Mouse (Mus musculus) CH12.LX (cell line): Measurements from ENCODE around the gene Tnfrsf19. TPM values are rescaled to one million over a fixed set of nuclear protein-coding genes. Genes with fewer than 3 reads are reported as not detected.

Source experiments
- DNase-seq: peaks from one replicate; pipeline ENCODE4 v3.0.0-alpha.2; 2013; ENCODE audit errors: extremely low read depth
- H3K27ac ChIP-seq: 2 replicates; pipeline ENCODE4 v1.5.1; 2012; ENCODE audit warnings: low read depth, mild to moderate bottlenecking, control low read depth, moderate library complexity; ENCODE audit not compliant: insufficient read depth
- H3K27me3 ChIP-seq: replicated peaks from 2 replicates; pipeline ENCODE3; 2012; ENCODE audit warnings: inconsistent platforms
- H3K36me3 ChIP-seq, 2 experiments: replicated peaks in 1 of 2; 2 replicates each; pipeline versions ENCODE3 to v1.6.1; 2012; ENCODE audit warnings: inconsistent platforms in 1 of 2, low read length in 1 of 2, mild to moderate bottlenecking in 1 of 2, mixed read lengths in 1 of 2, moderate library complexity in 1 of 2; ENCODE audit not compliant: control insufficient read depth in 1 of 2, insufficient read depth in 1 of 2
- H3K4me1 ChIP-seq, 2 experiments: 2 replicates each; pipeline ENCODE4 v1.6.1; 2012; ENCODE audit warnings: inconsistent platforms in 1 of 2, moderate library complexity in 1 of 2; ENCODE audit not compliant: insufficient read depth in 2 of 2, control insufficient read depth in 1 of 2
- H3K4me2 ChIP-seq: 2 replicates; pipeline ENCODE4 v1.6.1; 2012; ENCODE audit warnings: low read depth, mild to moderate bottlenecking, control low read depth; ENCODE audit not compliant: poor library complexity, insufficient read depth, severe bottlenecking
- H3K4me3 ChIP-seq, 3 experiments: fragments of 150-350 bp in 1 of 3; sonication (generic) in 1 of 3; replicated peaks in 1 of 3; 2 replicates each; pipeline versions ENCODE3 to v1.5.1; 2011 to 2012; ENCODE audit warnings: low read depth in 2 of 3, low read length in 2 of 3, mild to moderate bottlenecking in 2 of 3, moderate library complexity in 2 of 3, control low read depth in 1 of 3, improper control_type of control experiment in 1 of 3, inconsistent platforms in 1 of 3, mixed read lengths in 1 of 3; ENCODE audit not compliant: poor library complexity in 1 of 3
- H3K79me2 ChIP-seq: replicated peaks from 2 replicates; pipeline ENCODE4 v1.6.1; 2012; ENCODE audit warnings: mild to moderate bottlenecking, moderate library complexity; ENCODE audit not compliant: control insufficient read depth, poor library complexity, insufficient read depth, severe bottlenecking; ENCODE audit errors: extremely low read depth
- H3K9ac ChIP-seq: 2 replicates; pipeline ENCODE4 v1.6.1; 2012; ENCODE audit warnings: low read depth, mild to moderate bottlenecking, control low read depth, moderate library complexity; ENCODE audit not compliant: insufficient read depth
- H3K9me3 ChIP-seq: replicated peaks from 2 replicates; pipeline ENCODE3; 2012; ENCODE audit warnings: low read length, inconsistent platforms, mixed read lengths
- BHLHE40 ChIP-seq: IDR thresholded peaks from 2 replicates; pipeline ENCODE4 v1.6.1; 2011; ENCODE audit warnings: mild to moderate bottlenecking, low read depth, low read length, improper control_type of control experiment
- CHD1 ChIP-seq: IDR thresholded peaks from 2 replicates; pipeline ENCODE4 v1.6.1; 2012; ENCODE audit warnings: low read depth, low read length, improper control_type of control experiment, inconsistent platforms
- CTCF ChIP-seq, 2 experiments: IDR thresholded peaks in 1 of 2; conservative IDR thresholded peaks in 1 of 2; 2 replicates each; pipeline ENCODE4 v1.5.1; 2011 to 2012; ENCODE audit warnings: low read depth in 2 of 2, low read length in 2 of 2, improper control_type of control experiment in 1 of 2, inconsistent platforms in 1 of 2, mild to moderate bottlenecking in 1 of 2, moderate library complexity in 1 of 2
- ELF1 ChIP-seq: IDR thresholded peaks from 2 replicates; pipeline ENCODE4 v1.6.1; 2014; ENCODE audit warnings: low read depth, mild to moderate bottlenecking, inconsistent platforms, low read length, improper control_type of control experiment
- EP300 ChIP-seq: IDR thresholded peaks from 2 replicates; pipeline ENCODE4 v1.6.1; 2011; ENCODE audit warnings: low read length, improper control_type of control experiment
- ETS1 ChIP-seq: conservative IDR thresholded peaks from 2 replicates; pipeline ENCODE4 v1.6.1; 2012; ENCODE audit warnings: low read depth, mild to moderate bottlenecking, inconsistent platforms, low read length, improper control_type of control experiment, moderate library complexity
- IRF4 ChIP-seq: IDR thresholded peaks from 2 replicates; pipeline ENCODE4 v1.6.1; 2014; ENCODE audit warnings: low read depth, mild to moderate bottlenecking, inconsistent platforms, low read length, improper control_type of control experiment
- JUND ChIP-seq: conservative IDR thresholded peaks from 2 replicates; pipeline ENCODE4 v1.6.1; 2011; ENCODE audit warnings: low read depth, low read length, improper control_type of control experiment
- KAT2A ChIP-seq: IDR thresholded peaks from 2 replicates; pipeline ENCODE4 v1.6.1; 2012; ENCODE audit warnings: low read length, improper control_type of control experiment, inconsistent platforms; ENCODE audit not compliant: insufficient replicate concordance
- MAZ ChIP-seq: IDR thresholded peaks from 2 replicates; pipeline ENCODE4 v1.6.1; 2012; ENCODE audit warnings: low read depth, mild to moderate bottlenecking, inconsistent platforms, low read length, improper control_type of control experiment, moderate library complexity
- MYC ChIP-seq: IDR thresholded peaks from 2 replicates; pipeline ENCODE4 v1.6.1; 2011; ENCODE audit warnings: low read depth, mild to moderate bottlenecking, improper control_type of control experiment, low read length
- NRF1 ChIP-seq: IDR thresholded peaks from 2 replicates; pipeline ENCODE4 v1.6.1; 2014; ENCODE audit warnings: low read depth, mild to moderate bottlenecking, inconsistent platforms, low read length, improper control_type of control experiment, moderate library complexity
- PAX5 ChIP-seq: IDR thresholded peaks from 2 replicates; pipeline ENCODE4 v1.6.1; 2012; ENCODE audit warnings: low read length, inconsistent platforms, mixed read lengths
- POLR2AphosphoS2 ChIP-seq: IDR thresholded peaks from 2 replicates; pipeline ENCODE4 v1.6.1; 2011; ENCODE audit warnings: low read depth, low read length, improper control_type of control experiment
- RAD21 ChIP-seq: IDR thresholded peaks from 2 replicates; pipeline ENCODE4 v1.6.1; 2011; ENCODE audit warnings: low read depth, mild to moderate bottlenecking, low read length, improper control_type of control experiment, moderate library complexity
- SMC3 ChIP-seq: IDR thresholded peaks from 2 replicates; pipeline ENCODE4 v1.6.1; 2011; ENCODE audit warnings: low read depth, low read length, improper control_type of control experiment
- TBP ChIP-seq: conservative IDR thresholded peaks from 2 replicates; pipeline ENCODE4 v1.6.1; 2011; ENCODE audit warnings: low read depth, low read length, improper control_type of control experiment
- TCF12 ChIP-seq: IDR thresholded peaks from 2 replicates; pipeline ENCODE4 v1.6.1; 2014; ENCODE audit warnings: low read depth, mild to moderate bottlenecking, inconsistent platforms, low read length, improper control_type of control experiment
- USF1 ChIP-seq: IDR thresholded peaks from 2 replicates; pipeline ENCODE4 v1.6.1; 2014; ENCODE audit warnings: low read depth, mild to moderate bottlenecking, inconsistent platforms, low read length, improper control_type of control experiment
- ZNF384 ChIP-seq: IDR thresholded peaks from 2 replicates; pipeline ENCODE4 v1.6.1; 2012; ENCODE audit warnings: low read depth, low read length, improper control_type of control experiment, inconsistent platforms
- dilution Hi-C: fragments of 300-500 bp; cut with MboI; formaldehyde crosslinking; loops from 2 replicates; pipeline ENCODE4 v1.14.3; 2020; ENCODE audit warnings: low sequenced_read_pairs; ENCODE audit not compliant: extremely low pct_unique_long_range_greater_than_20kb, extremely low pct_ligation_motif_present
- in situ Hi-C: fragments of 300-500 bp; cut with MboI; formaldehyde crosslinking; loops from 3 replicates; pipeline ENCODE4 v1.14.3; 2019; ENCODE audit warnings: low sequenced_read_pairs, low pct_ligation_motif_present, low pct_unique_long_range_greater_than_20kb, mixed read lengths
- polyA plus RNA-seq: library from polyadenylated mRNA; unstranded; fragments of >175 nt; gene quantifications from 2 replicates; pipeline ENCODE4 v1.2.1, GENCODE M21; 2012; ENCODE audit warnings: low read depth; ENCODE audit not compliant: insufficient read length
- total RNA-seq, 2 experiments: library from RNA; depleted of rRNA; stranded (reverse); fragments of 300-350 nt in 1 of 2; fragments of >200 nt in 1 of 2; gene quantifications; 2 replicates each; pipeline ENCODE4 v1.2.3; 2012 to 2014

The Tnfrsf19 gene
- total and polyA plus RNA-seq, 3 experiments = 4.4 to 6.5 (median 4.6) TPM

DNA sequence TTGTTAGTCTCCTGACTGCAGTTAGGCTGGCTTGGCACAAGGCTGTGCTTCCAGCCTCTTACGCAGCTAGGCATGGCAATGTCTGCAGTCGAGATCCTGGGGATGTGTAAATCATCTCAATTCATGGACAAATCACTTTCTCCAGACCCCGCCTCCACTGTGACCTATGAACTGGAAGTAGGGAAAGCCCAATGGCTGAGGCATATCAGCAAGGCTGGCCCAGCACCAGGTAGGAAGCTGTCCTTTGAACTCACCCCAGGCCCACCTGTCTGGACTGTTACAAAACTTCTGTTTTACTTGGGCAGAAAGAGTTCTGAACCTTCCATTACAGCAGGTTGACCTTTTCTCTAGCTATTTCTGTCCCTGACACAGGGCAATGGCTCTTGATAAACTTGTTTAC is 70.6 kb downstream of the Tnfrsf19 start:
- H3K79me2 ChIP-seq = no peaks in the 10 kb centered on the region
- dilution Hi-C loops (no loop called here), in situ Hi-C loops (no loop called here)
- no peaks in the 10 kb centered on the region for H3K9me3 ChIP-seq
- H3K27me3 ChIP-seq = no peaks in the 10 kb centered on the region
- no peak overlapping the region for H3K4me3 ChIP-seq
- no peak for DNase-seq
- TF ChIP-seq ELF1 (no peak), EP300 (no peak), TCF12 (no peak), SMC3 (no peak), RAD21 (no peak), MAZ (no peak), CTCF (conservative IDR thresholded peaks at IDR 0.05 in 1 of 2, IDR thresholded peaks at IDR 0.05 in 1 of 2; ENCODE audit: low read depth in 2 of 2, low read length in 2 of 2) (no peak), JUND (no peak), BHLHE40 (no peak), IRF4 (no peak), NRF1 (no peak), KAT2A (no peak), CHD1 (no peak), MYC (no peak), POLR2AphosphoS2 (no peak), TBP (no peak)
- no peak overlapping the region for H3K4me2 ChIP-seq
- no peak overlapping the region for H3K9ac ChIP-seq
- no peaks in the 10 kb centered on the region for H3K4me1 ChIP-seq
- H3K27ac ChIP-seq = no peak overlapping the region
- peaks cover 0 to 2% of the 10 kb centered on the region in 2 experiments for H3K36me3 ChIP-seq

DNA sequence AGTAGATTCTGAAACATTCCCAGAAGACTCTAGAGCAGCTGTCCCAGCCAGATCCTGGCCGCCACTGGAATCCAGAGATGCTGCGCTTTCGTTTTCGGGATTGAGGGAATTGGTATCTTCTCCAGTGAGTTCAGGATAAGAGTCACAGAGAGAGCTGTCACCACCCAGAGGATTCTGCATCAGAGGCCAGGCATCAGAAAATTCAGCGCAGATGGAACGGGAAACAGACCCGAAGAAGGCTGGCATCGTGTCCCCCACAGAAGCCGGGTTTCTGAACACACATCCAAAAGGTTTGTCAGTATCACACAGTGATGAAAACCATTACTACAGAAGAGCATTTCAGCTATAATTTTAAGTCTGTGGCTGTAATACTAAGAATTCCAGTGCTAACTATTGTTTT is 75.3 kb downstream of the Tnfrsf19 start:
- H3K9me3 ChIP-seq = no peaks in the 10 kb centered on the region
- TF ChIP-seq BHLHE40 (no peak), RAD21 (no peak), USF1 (no peak), ETS1 (no peak), PAX5 (no peak), NRF1 (no peak), CHD1 (no peak), ZNF384 (no peak), TCF12 (no peak)
- no peak for DNase-seq
- H3K36me3 ChIP-seq = peaks cover 0 to 2% of the 10 kb centered on the region in 2 experiments
- dilution Hi-C loops (no loop called here), in situ Hi-C loops (no loop called here)
- H3K9ac ChIP-seq = no peak overlapping the region
- no peak overlapping the region for H3K4me2 ChIP-seq
- H3K27ac ChIP-seq = no peak overlapping the region
- H3K4me3 ChIP-seq = no peak overlapping the region
- H3K4me1 ChIP-seq = peaks cover 0 to 7% of the 10 kb centered on the region in 2 experiments; a peak in 2 of 4 replicates
- no peaks in the 10 kb centered on the region for H3K79me2 ChIP-seq
- no peaks in the 10 kb centered on the region for H3K27me3 ChIP-seq
